Mouse (Mus musculus): Measurements from ENCODE around the gene Crtam. TPM values are rescaled to one million over a fixed set of nuclear protein-coding genes. Genes with fewer than 3 reads are reported as not detected.

The Crtam gene
- 4.6 TPM for polyA plus RNA-seq (2017; shearing (Covaris generic))

GRCm38 (mm10) chr9:41004415-41004814 is at the start of gene Crtam:
Gene Crtam, minus strand, starts transcription at chr9:41004628.

GRCm38 (mm10) chr9:40963586-40964417 is 40.6 kb downstream of the Crtam start, which contains the start of gene Jhy:
Gene Jhy, minus strand, starts transcription at chr9:40964118.

Other genes with a start within 250 kb of the Crtam start
- 3,615 TPM for gene Hspa8, start 203.6 kb downstream of the Crtam start, polyA plus RNA-seq (2017; shearing (Covaris generic))
- gene Bsx, start 130.5 kb downstream of the Crtam start, polyA plus RNA-seq (2017; shearing (Covaris generic)), result not detected
- not detected for gene Jhy, start 40.5 kb downstream of the Crtam start, polyA plus RNA-seq (2017; shearing (Covaris generic))
- gene Ubash3b, start 157.1 kb upstream of the Crtam start, polyA plus RNA-seq (2017; shearing (Covaris generic)), result 20.8 TPM